Mouse (Mus musculus) ovary, postnatal 14 days (tissue): ENCODE measurements around the gene Gtf2h1.
"Not testable (repeated sequence)": the region's sequence is repeated elsewhere in the genome, so short reads cannot be mapped to it uniquely, and the experiment has no call there.

ENCODE experiments used
- DNase-seq: peaks from one replicate; pipeline ENCODE4 v3.0.0; 2022; ENCODE audit warnings: low spot score

The Gtf2h1 gene

DNA sequence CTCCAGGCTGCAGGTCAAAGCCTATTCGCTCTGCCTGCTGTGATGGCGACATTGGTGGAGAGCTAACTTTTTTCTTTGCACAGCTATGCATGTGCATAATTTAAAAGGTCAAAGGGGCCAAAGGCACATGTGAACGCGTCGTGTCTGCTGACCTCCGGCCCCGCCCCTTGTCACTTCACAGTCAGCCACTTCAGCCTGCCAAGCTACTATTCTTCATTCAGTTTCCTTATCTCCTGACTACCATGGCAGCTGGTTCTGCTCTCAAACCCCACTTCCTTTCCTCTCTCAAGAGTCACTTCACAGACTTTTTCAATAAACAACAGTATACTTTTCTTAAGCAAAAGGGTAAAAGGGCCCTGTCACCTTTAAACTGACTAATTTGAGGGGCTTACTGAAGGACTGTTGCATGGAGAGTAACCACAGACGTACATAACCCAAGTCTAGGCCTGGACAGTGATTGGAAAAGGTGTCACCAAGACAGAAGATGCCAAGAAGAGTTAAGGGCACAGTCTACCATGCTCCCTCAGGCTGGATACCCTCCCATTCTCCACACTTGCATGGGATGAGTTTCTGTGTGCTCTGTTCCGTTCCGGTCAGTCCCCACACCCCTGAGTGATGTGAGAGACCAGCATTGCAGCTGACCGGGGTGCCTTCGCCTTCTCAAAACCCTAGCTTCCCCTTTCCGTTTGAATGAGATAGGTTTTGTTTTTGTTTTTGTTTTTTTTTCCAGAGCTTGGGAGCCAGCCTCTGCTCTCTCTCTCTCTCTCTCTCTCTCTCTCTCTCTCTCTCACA lies 35.1 kb downstream of the Gtf2h1 start:
- no peak for DNase-seq

GRCm38 (mm10) chr7:46831693-46832092 lies 35.8 kb downstream of the Gtf2h1 start:
- no peak for DNase-seq

GRCm38 (mm10) chr7:46832112-46832810 lies 36.4 kb downstream of the Gtf2h1 start:
- DNase-seq: not testable (repeated sequence)

DNA sequence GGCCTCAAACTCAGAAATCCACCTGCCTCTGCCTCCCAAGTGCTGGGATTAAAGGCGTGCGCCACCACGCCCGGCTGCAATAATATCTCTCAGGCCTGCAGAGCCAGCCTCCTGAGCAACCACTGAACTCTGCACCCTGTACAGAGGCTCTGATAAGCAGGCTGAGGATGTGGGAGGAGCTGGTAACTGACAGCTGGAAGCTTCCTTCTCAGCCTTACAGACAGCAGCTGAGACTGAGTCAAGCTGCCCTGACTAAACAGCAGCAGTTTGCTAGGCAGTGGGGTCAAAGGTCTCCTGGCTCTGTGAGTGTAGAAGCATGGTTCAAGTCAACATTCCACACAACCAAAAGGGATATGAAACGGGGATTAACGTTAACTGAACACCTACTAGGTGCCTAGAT lies 37.4 kb downstream of the Gtf2h1 start:
- DNase-seq: no peak

DNA sequence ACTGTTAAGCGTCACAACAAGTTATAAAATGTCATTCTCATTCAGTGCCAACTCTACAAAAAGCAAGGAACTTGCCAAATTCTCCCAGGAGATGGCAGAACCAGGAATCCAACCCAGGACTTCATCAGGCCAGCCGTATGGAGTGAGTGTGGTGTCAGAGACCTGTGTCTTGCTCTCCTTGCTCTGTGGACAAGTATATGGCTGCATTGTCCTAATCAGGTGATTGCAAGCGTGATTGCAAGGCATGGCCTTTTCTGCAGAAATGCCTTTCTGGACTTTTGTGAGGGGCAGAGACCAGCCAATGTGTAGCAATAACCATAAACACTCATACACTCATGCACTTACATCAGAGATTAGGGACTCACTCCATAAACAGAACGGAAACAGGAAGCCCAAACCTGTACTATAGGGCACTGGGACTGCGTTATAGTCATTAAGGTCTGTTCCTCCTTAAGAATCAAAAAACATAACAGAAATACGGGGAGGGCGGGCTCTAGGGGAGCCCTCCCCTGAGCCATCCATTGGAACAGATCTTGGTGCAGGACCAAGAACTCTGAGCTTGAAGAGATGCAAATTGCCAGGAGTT lies 37.9 kb downstream of the Gtf2h1 start:
- DNase-seq: no peak

DNA sequence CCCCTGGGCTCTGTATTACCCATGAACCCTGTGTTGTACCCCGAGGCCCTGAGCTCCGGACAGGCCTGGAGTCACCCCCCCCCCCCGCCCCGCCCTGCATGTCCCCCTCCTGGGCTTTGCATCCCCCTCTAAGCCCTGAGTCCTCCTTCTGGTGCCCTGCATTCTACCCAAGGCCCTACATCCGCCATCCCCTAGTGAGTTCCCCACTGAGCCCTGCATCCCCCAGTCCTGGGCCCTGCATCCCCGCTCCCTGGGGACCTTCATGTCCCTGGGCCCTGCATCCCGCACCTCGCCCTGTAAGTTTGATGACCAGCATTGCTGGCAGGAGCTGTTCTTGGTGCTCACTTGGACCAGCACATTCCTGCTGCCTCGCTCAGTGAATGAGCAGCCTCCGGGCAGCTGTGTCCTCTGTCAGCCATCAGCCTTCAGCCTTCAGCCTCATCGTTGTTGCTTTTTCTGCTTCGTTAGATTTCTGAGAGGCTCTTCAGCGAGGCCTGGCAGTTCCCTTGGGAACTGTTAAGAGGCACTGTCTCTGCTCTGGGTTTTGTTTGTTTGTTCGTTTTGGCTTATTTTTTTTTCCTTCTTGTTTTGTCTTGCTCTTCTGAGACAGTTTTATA lies 39.2 kb downstream of the Gtf2h1 start:
- no peak for DNase-seq

DNA sequence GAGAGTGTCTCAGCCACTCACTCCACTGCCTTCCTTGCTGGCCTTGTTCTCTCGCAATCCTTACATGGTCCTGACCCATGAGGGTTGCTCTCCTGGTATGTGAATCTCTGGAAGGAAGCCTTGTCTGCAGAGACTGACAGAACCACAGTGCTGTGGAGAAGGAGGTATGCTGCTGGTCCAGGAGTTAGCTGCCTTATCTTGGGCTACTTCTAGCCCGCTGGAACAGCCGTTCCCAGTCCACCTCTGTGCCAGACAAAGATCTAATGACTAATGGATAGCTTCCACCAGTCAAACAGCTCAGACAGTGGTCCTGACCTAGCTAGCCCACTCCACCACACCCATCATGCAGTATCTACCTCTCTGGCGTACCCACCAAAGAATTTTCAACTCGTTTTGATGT lies 40.5 kb downstream of the Gtf2h1 start:
- DNase-seq: no peak

DNA sequence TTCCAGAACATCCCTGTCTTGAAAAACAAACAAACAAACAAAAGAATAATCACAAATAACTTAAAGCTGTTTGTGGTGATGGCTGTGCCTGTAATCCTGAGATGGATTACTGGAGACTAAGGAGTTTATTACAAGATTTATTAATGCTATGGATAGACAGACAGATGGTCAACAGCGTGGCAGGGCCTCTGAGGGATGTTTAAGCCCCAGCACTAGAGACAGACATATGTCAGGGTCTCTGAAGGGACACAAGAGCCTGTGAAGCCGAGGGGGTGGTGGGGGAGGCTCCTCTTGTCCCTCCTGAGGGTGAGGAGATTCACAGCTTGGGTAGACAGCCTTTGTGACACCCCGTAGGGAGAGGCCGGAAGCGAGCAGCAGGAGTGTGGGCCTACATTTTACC lies 41.2 kb downstream of the Gtf2h1 start:
- no peak for DNase-seq

GRCm38 (mm10) chr7:46838104-46838671 lies 42.3 kb downstream of the Gtf2h1 start:
- DNase-seq: peak; percentile 44

- peak; percentile 46 for DNase-seq
Observed at GRCm38 (mm10) chr7:46838891-46839302, 43.0 kb downstream of the Gtf2h1 start.

DNA sequence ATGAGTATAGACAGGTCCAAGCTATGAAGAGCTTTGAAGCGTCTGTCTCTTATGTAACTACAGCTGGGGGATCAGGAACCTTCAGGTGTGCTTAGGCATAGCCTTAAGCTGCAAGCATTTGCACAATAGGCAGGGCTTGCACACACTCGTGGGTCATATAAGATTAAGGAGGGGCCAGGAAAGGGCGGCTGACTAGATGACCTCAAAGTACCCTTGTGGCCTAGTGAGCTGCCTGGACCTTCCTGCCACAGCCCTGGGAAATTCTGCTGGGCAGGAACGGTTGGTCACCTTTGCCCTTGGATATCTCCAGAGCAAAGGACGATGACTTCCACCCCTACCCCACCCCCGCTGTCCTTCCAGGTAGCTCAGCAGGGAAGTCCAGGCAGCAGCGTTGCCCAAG lies 43.5 kb downstream of the Gtf2h1 start:
- no peak for DNase-seq

GRCm38 (mm10) chr7:46839861-46840260 lies 44.0 kb downstream of the Gtf2h1 start:
- DNase-seq: no peak

DNA sequence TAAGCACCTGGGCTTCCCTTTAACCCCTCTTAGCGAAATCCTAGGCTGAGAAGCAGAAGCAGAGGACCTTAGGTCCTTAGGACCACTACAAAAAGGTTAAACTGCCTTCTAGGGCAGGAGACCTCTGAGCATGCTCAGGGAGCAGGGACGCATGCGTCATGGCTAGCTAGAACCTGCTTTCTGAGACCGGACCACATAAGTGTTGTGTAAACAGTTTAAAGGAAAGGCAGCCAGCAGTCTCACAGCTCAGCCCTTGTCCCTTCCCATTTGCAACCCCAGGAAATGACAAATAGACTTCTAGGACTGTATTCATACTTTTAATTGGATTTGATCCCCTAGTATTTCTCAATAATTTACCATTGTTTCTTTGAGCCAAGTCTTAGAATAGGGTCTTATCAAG lies 44.4 kb downstream of the Gtf2h1 start:
- DNase-seq: no peak

DNA sequence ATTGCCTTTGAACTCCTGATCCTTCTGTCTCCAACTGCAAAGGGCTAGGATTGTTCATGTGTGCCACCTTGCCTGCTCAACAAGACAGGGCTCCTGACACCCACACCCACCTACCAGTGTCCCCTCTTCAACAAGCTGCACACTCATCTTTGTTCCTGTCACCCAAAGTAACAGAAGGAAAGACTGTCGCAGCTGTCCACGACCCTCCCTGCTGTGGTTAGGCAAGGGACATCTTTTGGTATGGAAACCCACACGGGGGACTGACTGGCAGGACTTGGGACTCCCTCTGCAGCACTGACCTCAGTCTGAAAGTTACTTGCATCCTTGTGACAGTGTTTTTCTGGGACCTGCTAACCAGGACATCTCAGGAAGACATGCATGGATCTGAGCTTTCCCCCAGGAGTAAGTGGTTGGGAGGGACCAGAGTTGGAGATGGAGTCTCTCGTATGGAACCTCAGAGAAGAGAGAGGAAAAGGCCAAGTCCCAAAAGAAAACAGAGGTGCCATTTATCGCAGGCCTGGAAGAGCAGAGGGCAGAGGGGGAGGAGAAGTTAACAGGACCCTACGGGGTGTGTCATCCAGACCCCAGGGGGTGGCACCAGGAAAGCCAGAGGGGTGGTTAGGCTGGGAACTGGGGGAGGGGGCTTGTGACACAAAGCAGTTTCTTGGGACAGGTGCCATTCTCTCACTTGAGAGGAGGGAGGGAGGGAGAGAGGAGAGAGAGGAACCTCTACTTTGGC lies 45.1 kb downstream of the Gtf2h1 start, which contains the start of gene Ldha:
Gene Ldha, plus strand, starts transcription at position 689 of the 739 bp plus-strand sequence.
- no peak for DNase-seq

DNA sequence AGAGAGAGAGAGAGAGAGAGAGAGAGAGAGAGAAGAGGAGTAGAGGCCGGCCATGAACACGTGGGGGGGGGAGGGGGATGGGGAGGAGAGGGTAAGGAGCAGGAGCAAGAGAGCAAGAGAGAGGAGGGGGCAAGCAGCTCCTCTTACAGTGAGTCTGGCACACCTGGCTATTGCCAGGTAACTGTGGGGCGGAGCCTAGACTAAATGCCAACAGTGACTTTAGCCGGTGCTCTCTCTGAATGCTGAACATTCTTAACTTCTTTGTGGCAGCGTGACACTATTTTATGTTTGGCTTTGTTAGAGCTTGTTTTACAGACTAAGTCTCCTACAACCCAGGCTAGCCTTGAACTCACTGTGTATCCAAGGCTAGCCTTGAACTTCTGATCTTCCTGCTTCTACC lies 46.4 kb downstream of the Gtf2h1 start:
- no peak for DNase-seq

DNA sequence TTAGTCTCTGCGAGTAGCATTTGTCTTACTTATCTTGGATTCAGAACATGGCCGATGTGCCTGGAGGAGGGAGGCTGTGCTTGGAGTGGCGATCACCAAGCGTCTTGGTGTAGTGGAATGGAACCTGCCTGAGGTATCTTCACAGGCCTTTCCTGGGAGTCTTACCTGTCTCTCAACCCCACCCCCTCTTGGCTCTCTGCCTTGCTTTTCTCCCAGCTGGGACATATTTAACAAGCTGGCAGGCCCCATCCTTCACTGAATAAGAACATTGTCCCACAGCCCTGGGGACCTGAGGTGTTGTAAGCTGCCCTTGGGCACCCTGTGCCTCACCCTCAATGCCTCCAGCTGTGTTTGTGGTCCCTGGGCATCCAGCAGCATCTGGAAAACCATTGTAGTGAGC lies 47.7 kb downstream of the Gtf2h1 start:
- no peak for DNase-seq

DNA sequence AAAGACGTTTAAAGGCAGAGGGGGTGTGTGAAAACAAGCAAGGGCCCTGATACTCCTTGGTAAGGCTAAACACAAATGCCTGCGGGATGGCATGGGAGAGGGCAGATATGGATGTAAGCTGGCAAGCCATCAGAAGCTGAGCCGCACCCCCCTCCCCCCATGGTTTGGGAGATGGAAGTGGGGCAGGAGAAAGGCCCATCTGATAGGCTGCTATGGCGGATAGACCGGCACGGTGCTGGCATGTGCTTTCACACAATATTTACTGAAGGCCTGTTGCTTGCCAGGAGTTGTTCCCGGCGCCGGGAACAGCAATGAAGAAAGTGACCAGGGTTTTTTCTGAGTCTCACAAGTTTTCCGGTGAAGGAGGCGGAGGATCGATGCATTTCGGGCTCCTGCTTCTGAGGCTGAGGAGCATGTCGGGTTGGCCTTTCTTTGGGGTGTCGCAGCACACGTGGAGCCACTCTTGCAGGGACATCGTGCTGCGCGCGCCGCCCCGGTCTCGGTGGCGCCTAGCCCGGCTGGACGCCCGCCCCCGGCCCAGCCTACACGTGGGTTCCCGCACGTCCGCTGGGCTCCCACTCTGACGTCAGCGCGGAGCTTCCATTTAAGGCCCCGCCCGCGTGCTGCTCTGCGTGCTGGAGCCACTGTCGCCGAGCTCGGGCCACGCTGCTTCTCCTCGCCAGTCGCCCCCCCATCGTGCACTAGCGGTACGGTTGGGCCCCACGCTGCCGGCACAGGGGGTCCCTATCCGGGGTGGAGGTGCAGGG lies 49.5 kb downstream of the Gtf2h1 start:
- DNase-seq: peak; percentile 85

DNA sequence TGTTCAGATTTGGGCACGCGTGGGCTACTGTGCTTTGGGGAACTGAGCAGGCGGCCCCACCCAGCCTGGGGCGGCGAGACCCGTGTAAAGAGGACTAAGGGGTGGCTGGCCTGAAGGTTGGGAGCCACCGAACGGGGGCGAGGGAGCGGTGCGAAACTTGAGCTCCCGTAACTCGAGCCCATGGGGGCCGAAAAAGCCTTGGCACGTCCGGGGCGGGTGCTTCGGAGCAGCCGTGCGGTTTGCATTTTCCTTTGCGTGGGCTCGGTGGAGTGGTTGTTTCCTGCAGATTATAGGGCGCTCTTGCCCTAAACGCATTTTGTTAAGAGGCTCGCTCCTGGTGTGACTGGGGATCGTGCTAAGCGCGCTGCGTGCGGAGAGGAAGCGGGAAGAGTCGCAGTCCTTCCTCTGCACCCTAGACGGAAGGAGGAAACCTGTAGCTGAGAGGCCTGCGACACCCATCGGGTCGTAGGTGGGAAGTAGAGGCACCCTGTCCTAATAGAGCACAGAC lies 50.1 kb downstream of the Gtf2h1 start:
- no peak for DNase-seq

DNA sequence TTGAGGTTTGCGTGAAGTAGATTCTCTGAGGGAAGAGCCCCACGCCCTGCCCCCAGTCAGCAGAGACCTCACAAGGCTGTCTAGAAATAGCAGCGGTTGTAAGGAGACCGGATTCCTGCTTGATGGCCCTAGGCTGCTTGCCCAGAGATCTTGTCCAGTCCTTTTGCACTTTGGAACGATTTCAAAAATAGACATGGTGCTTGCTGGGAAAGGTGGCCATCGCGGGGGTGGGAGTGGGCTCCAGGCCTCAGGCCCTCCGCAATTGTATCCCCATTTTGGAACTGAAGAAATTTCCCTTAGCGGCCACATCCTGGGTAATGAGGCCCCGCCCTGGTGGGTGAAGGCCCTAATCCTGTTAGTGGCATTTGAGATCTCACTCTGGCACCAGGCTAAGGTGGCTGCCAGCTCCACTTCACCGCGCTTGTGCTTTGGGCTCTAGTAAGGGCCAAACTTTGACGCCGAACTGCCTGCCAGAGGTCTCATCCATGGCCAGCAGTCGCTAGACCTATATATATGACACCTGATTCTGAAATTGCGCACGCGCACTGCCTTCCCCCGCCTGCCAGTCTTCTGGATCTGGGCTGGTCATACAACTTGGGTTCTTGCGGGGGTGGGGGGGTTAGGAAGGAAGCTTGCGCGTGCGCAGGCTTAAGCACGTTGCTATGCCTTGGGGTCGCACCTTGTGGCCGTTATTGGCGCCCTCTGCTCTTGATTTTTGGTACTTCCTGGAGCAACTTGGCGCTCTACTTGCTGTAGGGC lies 50.8 kb downstream of the Gtf2h1 start:
- DNase-seq: no peak

- no peak for DNase-seq
Observed at GRCm38 (mm10) chr7:46849287-46849686, 53.4 kb downstream of the Gtf2h1 start.
